Mouse (Mus musculus) liver, adult (tissue): ENCODE data around the gene Nat9.

Experiments used
- GATA4 ChIP-seq: IDR thresholded peaks from 2 replicates; pipeline ENCODE4 v1.6.1; 2014; ENCODE audit warnings: mild to moderate bottlenecking, low read length; ENCODE audit not compliant: insufficient replicate concordance

The Nat9 gene

DNA sequence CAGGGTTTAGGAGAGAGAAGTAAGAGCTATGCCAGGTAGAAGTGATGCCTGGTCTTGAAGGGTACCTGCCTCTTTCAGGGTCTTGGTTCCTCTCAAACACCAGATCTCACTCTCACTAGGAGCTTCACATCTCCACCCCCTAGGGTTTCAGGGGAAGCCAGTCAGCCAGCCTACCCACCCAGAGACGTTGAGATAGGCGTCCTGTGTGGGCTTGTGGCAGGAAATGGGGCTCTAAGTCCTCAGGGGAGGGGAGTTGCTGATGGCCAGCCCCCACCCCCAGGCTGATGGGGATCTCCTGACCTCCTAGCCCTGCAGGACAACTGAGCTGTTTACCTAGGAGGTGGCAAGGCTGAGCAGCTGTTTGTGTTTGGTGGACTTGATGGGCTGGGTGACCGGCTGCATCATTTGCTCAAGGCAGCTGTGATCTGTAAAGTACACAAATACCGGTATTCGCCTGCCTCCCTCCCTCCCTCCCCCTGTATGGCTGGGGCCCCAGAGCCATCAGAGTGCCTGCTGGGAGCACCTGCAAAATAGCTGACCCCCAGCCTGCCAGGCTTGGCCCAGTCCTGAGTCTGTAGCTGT lies 32.5 kb downstream of the Nat9 start:
- TF ChIP-seq GATA4: no peak

DNA sequence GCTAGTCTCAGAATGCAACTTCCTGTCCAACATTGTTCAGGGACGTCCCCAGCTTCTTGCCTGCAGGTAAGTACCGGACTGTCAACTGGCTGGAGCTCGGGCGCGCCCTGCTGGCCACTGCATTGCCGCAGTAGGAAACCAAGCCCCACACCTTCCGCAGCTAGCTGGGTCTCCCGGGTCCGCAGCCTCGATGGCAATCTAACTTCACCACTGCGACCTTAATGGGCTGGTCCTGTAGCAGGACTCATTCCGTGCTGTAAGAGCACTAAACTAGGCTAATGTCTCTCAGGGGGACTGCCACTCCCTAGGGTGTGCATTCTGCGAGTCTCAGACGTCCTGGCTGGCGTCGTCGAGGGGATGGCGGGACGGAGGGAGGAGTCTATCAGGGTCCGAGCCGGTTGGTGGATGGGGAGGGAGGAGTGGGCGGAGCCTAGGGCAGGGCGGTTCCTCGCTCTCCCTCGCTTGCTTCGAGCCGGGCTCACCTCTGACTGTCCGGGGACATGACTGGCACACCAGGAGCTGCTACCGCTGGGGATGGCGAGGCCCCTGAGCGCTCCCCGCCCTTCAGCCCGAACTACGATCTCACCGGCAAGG lies 33.9 kb downstream of the Nat9 start:
- TF ChIP-seq GATA4: no peak

DNA sequence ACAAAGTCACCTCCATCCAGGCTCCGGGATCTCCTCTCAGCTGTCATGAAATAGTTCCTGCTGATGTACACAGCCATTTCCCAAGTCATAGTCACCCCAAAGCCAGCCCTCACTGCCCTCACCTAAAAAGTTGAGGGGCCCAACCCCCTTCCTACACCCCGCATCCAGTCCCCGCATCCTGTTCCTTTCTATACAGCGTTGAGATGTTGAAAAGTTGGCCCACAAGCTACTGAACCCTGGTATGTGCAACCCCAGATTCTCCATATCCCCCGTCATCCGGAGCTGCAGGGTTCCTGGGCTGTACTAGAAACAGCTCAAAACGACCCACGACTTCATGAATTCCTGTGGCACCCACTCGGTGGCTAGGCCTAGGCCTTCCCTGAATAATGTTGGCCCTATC lies 34.6 kb downstream of the Nat9 start:
- TF ChIP-seq GATA4: no peak

DNA sequence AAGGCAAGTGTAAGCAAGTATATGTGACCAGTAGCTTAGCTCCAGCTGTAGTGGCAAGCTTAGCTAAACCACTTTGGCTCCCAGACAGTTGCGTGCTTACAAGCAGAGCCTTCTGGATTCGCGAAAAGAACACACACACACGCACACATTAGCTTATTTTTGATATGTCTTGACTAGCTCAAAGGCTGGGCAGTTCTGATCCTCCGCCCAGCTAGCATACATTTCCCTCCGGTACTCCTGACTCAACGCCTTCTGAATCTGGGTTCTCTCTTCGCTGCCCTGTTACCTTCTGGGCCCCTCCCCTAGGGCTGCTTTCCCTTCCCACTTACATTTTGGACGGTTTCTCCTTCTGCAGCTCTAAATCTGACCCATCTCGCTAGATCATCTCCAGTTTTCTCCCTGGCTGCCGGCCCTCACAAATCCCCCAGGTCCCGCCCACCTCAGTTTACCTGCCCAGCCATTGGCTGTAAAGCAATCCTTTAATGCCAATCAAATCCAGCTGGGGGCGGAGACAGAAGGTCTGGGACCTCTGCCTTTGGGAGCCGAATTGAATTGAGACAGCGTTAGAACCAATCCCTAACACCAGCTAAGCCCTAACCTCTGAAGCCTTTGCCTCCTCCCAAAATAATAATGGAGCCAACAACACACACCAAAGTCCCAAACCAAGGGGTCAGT lies 35.8 kb downstream of the Nat9 start:
- no peak for TF ChIP-seq GATA4

DNA sequence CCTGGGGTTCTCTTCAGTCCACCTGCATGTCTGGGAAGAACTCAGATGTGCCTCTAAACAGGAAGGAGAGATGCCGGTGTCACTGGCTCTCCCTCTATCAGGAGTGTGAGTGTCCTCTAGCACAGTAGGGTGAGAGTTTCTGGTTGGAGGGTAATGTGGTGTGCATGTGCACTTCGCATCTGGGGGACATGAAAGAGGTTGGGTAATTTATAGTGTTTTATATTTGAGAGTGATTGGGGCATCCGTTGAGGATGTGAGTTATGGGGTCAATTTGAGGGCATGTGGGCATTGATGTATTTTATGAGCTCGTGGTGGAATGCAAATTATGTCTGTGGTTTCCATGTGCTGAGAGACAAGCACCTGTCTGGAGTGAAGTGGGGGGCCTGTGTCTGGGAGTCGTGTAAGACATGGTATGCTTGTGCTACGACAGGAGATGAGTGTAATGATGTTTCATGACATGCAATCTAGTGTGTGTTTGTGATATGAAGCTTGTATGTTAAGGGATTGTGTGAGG lies 36.9 kb downstream of the Nat9 start:
- TF ChIP-seq GATA4: no peak

DNA sequence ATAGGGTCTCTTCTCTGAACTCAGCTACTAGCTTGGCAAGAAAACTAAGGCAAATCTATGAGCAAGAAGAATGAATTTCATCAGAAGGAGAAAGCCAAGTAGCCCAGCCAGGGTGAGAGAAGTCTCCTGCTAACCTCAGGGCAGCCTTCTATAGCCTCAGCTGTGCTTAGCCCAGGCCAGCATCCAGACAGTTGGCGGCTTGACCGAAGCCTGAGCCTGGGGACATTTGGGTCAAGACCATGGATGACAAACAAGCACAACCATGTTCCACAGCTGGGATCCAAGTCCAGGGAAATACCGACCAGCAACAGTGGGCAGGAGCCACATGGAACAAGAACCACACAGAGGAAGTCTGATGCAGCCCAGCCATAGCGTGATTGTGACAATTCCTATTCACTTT lies 39.8 kb downstream of the Nat9 start:
- TF ChIP-seq GATA4: no peak

DNA sequence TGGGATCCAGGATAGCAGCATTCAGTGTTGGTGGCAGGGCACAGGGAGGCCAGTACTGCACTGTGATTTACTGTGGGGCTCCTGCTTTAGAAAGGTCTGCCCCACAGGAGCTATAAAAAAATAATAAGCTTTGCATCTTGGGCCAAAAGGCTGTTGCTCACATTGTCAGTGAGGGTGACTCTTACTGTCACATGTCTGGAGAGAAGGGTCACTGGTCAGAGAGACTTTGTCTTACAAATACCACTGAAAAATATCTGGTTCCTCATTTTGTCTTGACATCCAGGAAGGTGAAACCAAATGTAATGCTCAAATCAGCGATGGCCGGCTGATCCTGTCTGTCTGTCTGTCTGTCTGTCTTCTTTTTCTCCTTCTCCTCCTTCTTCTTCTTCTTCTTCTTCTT lies 45.7 kb downstream of the Nat9 start:
- TF ChIP-seq GATA4: no peak

DNA sequence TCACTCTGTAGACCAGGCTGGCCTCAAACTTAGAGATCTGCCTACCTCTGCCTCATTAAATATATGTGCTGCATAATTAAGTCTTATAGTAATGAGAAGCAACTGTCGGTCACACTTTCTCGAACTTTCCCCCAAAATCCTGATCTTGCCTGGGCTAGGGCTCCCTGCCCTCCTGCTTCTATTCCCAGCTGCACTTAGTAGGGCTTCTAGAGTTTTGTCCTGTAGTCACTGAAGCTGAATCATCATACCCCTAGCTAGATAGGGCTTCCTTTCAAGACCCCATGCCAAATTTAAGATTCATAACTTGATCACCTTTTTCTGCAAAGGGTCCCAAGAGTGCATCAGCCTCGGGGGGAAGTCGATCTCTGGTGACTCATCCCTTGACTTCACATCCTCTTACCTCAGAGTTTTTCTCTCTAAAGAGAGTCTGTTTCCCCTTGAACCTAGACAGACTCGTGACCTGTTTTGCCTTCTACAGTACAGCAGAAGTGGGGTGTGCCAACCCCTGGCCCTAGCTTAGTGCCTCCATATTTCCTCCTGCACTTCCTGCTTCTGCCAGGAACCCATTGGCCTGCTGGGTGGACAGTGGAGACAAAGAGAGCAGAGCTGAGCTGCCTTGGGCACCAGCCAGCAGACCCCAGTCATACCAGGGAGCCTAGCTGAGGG lies 48.9 kb downstream of the Nat9 start:
- TF ChIP-seq GATA4: no peak

DNA sequence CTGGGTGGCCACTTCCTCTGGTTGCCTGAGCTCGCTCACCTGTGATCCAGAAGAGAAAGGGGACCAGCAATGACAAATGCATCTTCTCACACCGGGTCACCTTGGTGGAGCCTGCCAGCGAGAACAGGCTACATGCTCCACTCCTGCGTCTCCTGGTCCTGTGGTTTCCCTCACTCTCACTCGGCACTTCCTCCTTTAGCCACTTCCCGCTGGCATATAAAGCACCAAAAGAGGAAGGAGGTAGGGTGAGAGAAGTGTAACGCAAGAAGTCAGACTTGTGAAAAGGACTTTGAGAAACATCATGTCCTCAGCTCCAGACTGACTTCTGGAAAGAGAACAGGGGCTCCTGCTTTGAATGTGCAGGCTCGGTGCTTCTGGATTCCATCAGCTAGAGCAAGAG lies 53.9 kb downstream of the Nat9 start, which contains the start of gene Cd300lf:
Gene Cd300lf, minus strand, starts transcription at position 193 of the 400 bp plus-strand sequence.
- no peak for TF ChIP-seq GATA4
